Mouse (Mus musculus) heart, adult 2 months (tissue): ENCODE measurements around the gene Tspan2. TPM values are rescaled to one million over a fixed set of nuclear protein-coding genes. Genes with fewer than 3 reads are reported as not detected.

Source experiments
- DNase-seq, 2 experiments: peaks; one replicate each; pipeline ENCODE4 v3.0.0; 2021
- H3K27ac ChIP-seq: fragments of 200-600 bp; 2 replicates; pipeline ENCODE4 v1.8.1; 2022
- H3K27me3 ChIP-seq: fragments of 200-500 bp; 2 replicates; pipeline ENCODE4 v1.6.1; 2012; ENCODE audit warnings: mild to moderate bottlenecking, low read length, inconsistent platforms, mixed read lengths; ENCODE audit not compliant: control insufficient read depth, insufficient read depth
- H3K36me3 ChIP-seq: fragments of 200-500 bp; 2 replicates; pipeline ENCODE4 v1.6.1; 2012; ENCODE audit warnings: low read length, inconsistent platforms; ENCODE audit not compliant: control insufficient read depth, insufficient read depth
- H3K4me1 ChIP-seq: fragments of 200-500 bp; 2 replicates; pipeline ENCODE4 v1.6.1; 2011; ENCODE audit warnings: low read length; ENCODE audit not compliant: control insufficient read depth, insufficient read depth
- H3K4me3 ChIP-seq: fragments of 200-600 bp; 2 replicates; pipeline ENCODE4 v1.8.1; 2022
- H3K79me2 ChIP-seq: fragments of 200-500 bp; replicated peaks from 2 replicates; pipeline ENCODE4 v1.6.1; 2012; ENCODE audit warnings: mild to moderate bottlenecking, inconsistent platforms, low read length, moderate library complexity, mixed read lengths; ENCODE audit not compliant: control insufficient read depth, insufficient read depth
- H3K9ac ChIP-seq: fragments of 200-500 bp; 2 replicates; pipeline ENCODE4 v1.6.1; 2012; ENCODE audit warnings: low read depth, mild to moderate bottlenecking, control low read depth, inconsistent platforms, low read length, mixed read lengths
- CTCF ChIP-seq: fragments of 200-600 bp; IDR thresholded peaks from 2 replicates; pipeline ENCODE4 v1.8.1; 2022; ENCODE audit warnings: antibody characterized with exemption, mild to moderate bottlenecking, moderate library complexity
- EP300 ChIP-seq: fragments of 200-500 bp; IDR thresholded peaks from 2 replicates; pipeline ENCODE4 v1.6.1; 2011; ENCODE audit warnings: low read depth, low read length, control low read depth; ENCODE audit not compliant: insufficient read depth
- POLR2A ChIP-seq: fragments of 200-500 bp; IDR thresholded peaks from 2 replicates; pipeline ENCODE4 v1.6.1; 2011; ENCODE audit warnings: mild to moderate bottlenecking, low read depth, low read length, control low read depth; ENCODE audit not compliant: insufficient read depth
- WGBS: fragments of 180-500 bp; shearing (Covaris S2); methylation state at CpG from one replicate; pipeline ENCODE4 v1.1.7; 2018; 5-methylcytosine and 5-hydroxymethylcytosine counted together
- intact Hi-C: fragments of 180-260 bp; cut with DNase I; formaldehyde crosslinking; loops from one replicate; pipeline ENCODE4 v1.15.1; 2025
- polyA plus RNA-seq: library from polyadenylated mRNA; depleted of rRNA; stranded (reverse); fragments of >200 nt; gene quantifications from 2 replicates; pipeline ENCODE4 v1.2.3, GENCODE M21; 2012
- total RNA-seq, 2 experiments: library from RNA; stranded (reverse); gene quantifications; 2 replicates each; pipeline ENCODE4 v1.2.3; 2021

Tspan2 gene
- total and polyA plus RNA-seq, 3 experiments, result 4.2 to 9.4 (median 8.4) TPM

DNA sequence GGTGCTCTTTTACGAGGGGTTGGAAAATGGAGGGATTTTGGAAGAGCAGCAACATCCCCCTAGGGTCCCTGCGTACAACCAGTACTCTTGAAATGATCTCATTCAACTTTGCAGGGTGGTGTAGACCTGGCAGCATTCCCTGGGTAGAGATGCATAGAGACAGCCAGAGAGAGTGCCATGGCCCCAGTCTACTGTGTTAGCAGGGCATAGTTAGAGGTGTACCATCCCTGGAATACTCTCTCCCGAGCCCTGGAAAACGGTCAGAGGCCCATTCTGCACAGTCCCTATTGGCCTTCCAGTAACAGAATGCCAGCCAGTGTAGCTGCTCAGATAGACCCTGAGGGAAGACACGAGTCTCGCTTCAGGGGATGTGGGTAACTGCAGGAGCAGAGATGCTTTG, 1.3 kb downstream of the Tspan2 start:
- H3K27me3 ChIP-seq, result no peaks in the 10 kb centered on the region
- no peak for TF ChIP-seq CTCF
- no peak for TF ChIP-seq EP300
- no peak for TF ChIP-seq POLR2A
- DNase-seq, result no peak
- H3K36me3 ChIP-seq, result peaks cover 2% of the 10 kb centered on the region; the same call in 1 of the 2 replicates
- no peaks in the 10 kb centered on the region for H3K79me2 ChIP-seq
- peak overlapping the region; percentile 72 for H3K4me3 ChIP-seq
- no peak overlapping the region for H3K9ac ChIP-seq
- H3K4me1 ChIP-seq, result peaks cover 23% of the 10 kb centered on the region
- H3K27ac ChIP-seq, result peak overlapping the region; percentile 77
- intact Hi-C loops, result loop anchor here (10.0 kb wide), 1 partner anchor 259 kb away; the partner anchor contains the start of gene Sike1
- WGBS, result 51% methylated on average over 6 of the region's 6 CpGs

DNA sequence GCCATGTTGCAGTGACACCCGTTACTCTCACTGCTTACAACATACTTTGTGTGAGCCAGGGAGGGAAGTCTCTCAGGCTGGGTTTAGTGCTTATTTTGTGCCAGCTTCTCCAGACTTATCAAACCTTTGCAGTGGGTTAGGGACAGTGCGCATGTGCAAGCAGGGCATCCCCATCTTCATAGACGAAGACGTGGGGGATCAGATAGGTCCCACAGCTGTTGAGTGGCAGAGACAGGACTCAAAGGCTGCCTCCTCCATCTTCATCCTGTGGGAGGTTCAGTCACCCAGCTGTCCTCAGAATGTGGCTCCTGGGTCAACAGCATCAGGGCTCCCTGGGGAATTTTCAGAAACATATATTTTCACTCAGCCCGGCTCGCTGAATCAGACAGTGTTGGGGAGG, 2.1 kb downstream of the Tspan2 start:
- Histone ChIP-seq H3K27ac (no peak overlapping the region; the same call in 1 of the 2 replicates), H3K27me3 (no peaks in the 10 kb centered on the region), H3K4me1 (peaks cover 23% of the 10 kb centered on the region), H3K4me3 (no peak overlapping the region), H3K36me3 (peaks cover 2% of the 10 kb centered on the region; the same call in 1 of the 2 replicates), H3K9ac (no peak overlapping the region), H3K79me2 (no peaks in the 10 kb centered on the region)
- no peak for DNase-seq
- TF ChIP-seq POLR2A, result no peak
- no peak for TF ChIP-seq EP300
- no peak for TF ChIP-seq CTCF
- intact Hi-C loops, result loop anchor here (10.0 kb wide), 1 partner anchor 258 kb away; the partner anchor contains the start of gene Sike1
- WGBS, result 54% methylated on average over 6 of the region's 6 CpGs

DNA sequence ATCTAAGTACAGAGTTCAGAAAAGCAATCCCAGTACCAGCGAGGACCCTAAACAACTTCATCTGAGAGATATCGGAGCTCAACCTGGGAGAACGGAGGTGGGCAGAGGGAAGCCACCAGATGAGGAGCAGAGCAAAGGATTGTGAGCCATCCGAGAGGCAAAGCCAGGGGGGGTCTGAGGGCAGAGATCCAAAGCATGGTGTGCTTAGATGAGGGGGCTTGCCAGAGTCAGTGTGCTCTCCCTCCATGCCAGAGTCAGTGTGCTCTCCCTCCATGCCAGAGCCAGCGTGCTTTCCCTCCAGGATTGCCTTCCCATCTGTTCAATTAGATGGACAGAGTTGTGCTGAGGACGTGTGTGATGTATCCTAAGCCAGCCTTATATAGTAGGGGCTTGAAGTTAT, 2.8 kb downstream of the Tspan2 start:
- no peak for DNase-seq
- Histone ChIP-seq H3K27me3 (no peaks in the 10 kb centered on the region), H3K79me2 (no peaks in the 10 kb centered on the region), H3K36me3 (peaks cover 2% of the 10 kb centered on the region; the same call in 1 of the 2 replicates), H3K9ac (no peak overlapping the region), H3K4me3 (no peak overlapping the region), H3K27ac (peak overlapping the region; percentile 78), H3K4me1 (peaks cover 23% of the 10 kb centered on the region)
- TF ChIP-seq EP300, result no peak
- TF ChIP-seq POLR2A, result no peak
- no peak for TF ChIP-seq CTCF
- WGBS, result 77% methylated on average over 6 of the region's 6 CpGs
- intact Hi-C loops, result loop anchor here (10.0 kb wide), 1 partner anchor 258 kb away; the partner anchor contains the start of gene Sike1

DNA sequence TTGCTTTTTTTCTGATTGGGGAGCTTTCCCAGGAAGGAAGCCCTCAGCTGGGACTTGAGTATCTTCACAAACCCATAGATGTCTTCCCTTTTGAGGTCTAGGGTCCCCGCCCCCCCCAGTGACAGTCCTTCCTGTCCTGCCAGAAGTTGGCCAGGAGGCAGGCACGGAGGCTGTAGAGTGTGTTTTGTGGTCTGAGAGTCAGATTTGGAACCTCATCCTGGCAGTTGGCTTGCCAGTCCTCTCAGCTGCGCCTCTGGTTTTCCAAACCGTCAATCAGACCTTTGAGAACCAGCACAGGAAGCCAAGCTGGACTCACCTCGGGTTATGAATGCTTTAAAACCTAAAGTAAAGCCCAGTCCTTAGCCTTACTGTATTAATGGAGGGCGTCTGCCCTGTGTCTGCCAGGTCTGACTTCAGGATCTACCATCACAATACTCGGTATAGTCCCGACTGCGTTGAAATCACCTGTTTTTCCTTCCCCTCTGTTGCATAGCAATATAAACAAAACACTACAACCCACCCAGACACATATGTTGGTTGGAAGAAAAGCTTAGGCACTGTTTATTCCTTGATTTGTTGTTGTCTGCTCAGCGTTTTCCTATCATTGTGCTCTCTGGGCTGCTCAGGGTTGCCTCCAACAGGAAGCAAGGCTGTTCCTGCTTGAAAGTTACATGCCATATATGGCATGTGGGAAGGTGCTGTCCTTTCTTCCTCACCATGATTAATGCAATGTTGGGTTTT, 4.0 kb downstream of the Tspan2 start:
- H3K27me3 ChIP-seq, result no peaks in the 10 kb centered on the region
- peaks cover 23% of the 10 kb centered on the region for H3K4me1 ChIP-seq
- no peak overlapping the region for H3K9ac ChIP-seq
- 22% methylated on average over 10 of the region's 10 CpGs for WGBS
- no peaks in the 10 kb centered on the region for H3K79me2 ChIP-seq
- peak in 1 of 2 experiments; percentile 39 for DNase-seq
- H3K36me3 ChIP-seq, result peaks cover 2% of the 10 kb centered on the region; the same call in 1 of the 2 replicates
- H3K4me3 ChIP-seq, result no peak overlapping the region
- intact Hi-C loops, result loop anchor here (10.0 kb wide), 1 partner anchor 256 kb away; the partner anchor contains the start of gene Sike1
- H3K27ac ChIP-seq, result peak overlapping the region; percentile 78
- TF ChIP-seq CTCF, result no peak
- TF ChIP-seq EP300, result no peak
- no peak for TF ChIP-seq POLR2A

DNA sequence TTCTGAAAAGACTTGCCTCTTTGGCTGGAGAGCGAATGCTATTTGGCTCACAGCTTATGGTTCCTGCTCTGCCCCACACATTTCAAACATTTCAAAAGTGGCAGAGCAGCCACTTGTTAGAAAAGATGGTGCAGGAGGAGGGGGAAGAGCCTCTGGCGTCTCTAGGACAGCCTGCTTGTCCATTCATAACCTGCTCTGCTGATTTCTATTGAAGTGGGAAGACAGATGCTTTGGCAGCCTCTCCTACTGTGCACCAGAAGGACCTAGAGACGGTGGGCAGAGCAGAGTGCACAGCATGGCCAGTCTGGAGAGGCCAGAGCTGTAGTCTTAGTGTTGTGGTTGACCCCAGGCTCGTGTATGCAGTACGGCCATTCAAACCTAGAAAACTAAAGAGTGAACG, 4.6 kb downstream of the Tspan2 start:
- 66% methylated on average over 6 of the region's 6 CpGs for WGBS
- DNase-seq, result no peak
- no peak for TF ChIP-seq POLR2A
- TF ChIP-seq EP300, result no peak
- no peak for TF ChIP-seq CTCF
- H3K9ac ChIP-seq, result no peak overlapping the region
- H3K4me1 ChIP-seq, result peaks cover 21% of the 10 kb centered on the region
- H3K4me3 ChIP-seq, result no peak overlapping the region
- H3K27me3 ChIP-seq, result no peaks in the 10 kb centered on the region
- H3K36me3 ChIP-seq, result peaks cover 2% of the 10 kb centered on the region; the same call in 1 of the 2 replicates
- intact Hi-C loops, result loop anchor here (10.0 kb wide), 1 partner anchor 256 kb away; the partner anchor contains the start of gene Sike1
- peak overlapping the region; percentile 78 for H3K27ac ChIP-seq
- no peaks in the 10 kb centered on the region for H3K79me2 ChIP-seq

DNA sequence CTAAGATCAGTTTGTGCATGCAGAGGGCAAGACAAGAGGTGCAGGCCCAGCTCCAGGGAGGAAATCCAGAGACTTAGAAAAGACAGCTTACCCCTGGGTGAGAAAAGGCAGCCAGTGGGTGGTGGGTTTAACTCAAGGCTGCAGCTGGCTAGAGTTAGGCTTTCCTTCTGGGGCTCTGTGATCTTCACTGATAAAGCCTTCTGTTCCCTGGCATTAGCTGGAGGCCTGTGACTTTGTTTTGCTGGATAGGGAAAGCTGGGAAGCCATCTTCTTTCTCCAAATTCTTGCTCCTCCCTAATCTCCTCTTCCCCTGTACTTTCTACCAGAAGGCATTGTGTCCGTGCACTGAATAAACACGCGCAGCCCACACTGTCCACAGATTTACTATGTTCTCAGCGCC, 8.4 kb downstream of the Tspan2 start:
- TF ChIP-seq CTCF, result no peak
- TF ChIP-seq POLR2A, result no peak
- TF ChIP-seq EP300, result no peak
- Histone ChIP-seq H3K4me3 (no peak overlapping the region), H3K27me3 (no peaks in the 10 kb centered on the region), H3K27ac (no peak overlapping the region), H3K36me3 (no peaks in the 10 kb centered on the region), H3K79me2 (no peaks in the 10 kb centered on the region), H3K9ac (no peak overlapping the region), H3K4me1 (peaks cover 29% of the 10 kb centered on the region)
- intact Hi-C loops, result no loop called here
- WGBS, result 58% methylated on average over 4 of the region's 4 CpGs
- no peak for DNase-seq
